Mouse (Mus musculus) spleen, adult 2 months (tissue): ENCODE results near the gene Ube2ql1.

ENCODE experiments used
- CTCF ChIP-seq: fragments of 200-500 bp; IDR thresholded peaks from 2 replicates; pipeline ENCODE4 v1.5.1; 2011; ENCODE audit warnings: mild to moderate bottlenecking, inconsistent platforms; ENCODE audit not compliant: insufficient read depth, insufficient read length, insufficient replicate concordance; ENCODE audit errors: extremely low read depth
- POLR2A ChIP-seq: fragments of 200-500 bp; IDR thresholded peaks from 2 replicates; pipeline ENCODE4 v1.6.1; 2011; ENCODE audit warnings: low read depth, low read length, inconsistent platforms

DNA sequence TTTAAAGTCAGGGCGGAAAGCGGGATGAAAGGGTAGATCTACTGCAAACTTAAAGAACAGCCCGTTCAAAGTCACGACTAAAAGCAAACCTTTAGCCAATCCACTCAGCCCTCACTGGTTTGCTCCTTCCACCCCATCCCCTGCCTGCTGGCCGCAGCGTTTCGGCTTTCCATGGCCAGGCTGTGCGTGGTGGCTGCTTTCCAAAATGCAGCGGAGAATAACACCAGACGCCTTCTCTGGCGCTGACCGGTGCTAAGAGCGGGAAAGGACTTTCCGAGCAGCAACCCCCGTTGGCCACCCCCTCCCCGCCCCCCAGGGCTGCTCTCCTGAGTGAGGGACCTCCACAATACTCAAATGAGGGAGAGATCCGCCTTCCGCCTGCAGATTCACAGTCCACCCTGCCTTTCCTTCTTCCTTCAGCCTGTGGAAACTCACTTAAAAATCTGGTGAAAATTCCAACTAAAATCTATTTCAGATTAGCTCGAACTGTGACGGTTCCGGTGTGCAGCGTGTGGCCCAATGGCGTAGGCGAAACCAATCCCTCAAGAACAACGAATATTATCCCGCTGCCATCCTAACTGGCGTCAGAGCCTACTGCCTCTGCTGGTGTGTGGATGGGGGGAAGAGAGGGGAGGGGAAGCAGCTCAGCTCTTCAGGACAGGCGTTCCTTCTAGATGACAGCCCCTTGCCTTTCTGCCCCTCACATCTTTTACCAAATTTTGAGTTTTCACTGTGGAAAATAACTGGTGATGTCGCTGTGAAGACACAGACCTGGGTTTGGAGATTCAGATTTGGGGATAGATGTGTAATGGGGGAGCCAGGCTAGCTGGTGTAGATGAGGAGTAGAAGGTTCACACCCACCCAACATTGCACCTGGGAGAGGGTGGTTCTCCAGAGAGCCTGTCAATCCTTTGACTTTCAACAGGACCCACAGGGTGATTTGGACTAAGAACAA lies 919 bp upstream of the Ube2ql1 start:
- no peak for TF ChIP-seq POLR2A
- no peak for TF ChIP-seq CTCF
